Mouse (Mus musculus) adrenal gland, adult 2 months (tissue): ENCODE results near the gene Luc7l. TPM values are rescaled to one million over a fixed set of nuclear protein-coding genes. Genes with fewer than 3 reads are reported as not detected.

Experiments used
- DNase-seq: peaks from one replicate; pipeline ENCODE4 v3.0.0; 2021
- long read RNA-seq: library from polyadenylated mRNA; stranded (forward); transcript quantifications from one replicate; pipeline ENCODE4 v2.0.0, GENCODE M21; 2021
- polyA plus RNA-seq: library from polyadenylated mRNA; depleted of rRNA; stranded (reverse); fragments of >200 nt; gene quantifications from 2 replicates; pipeline ENCODE4 v1.2.3, GENCODE M21; 2012; rRNA removed
- total RNA-seq, 2 experiments: library from RNA; stranded (reverse); gene quantifications; 2 replicates each; pipeline ENCODE4 v1.2.3; 2021

Gene Luc7l
- total RNA-seq (10 to 100 TPM; 44.3 to 58.6 TPM), polyA plus RNA-seq (26.4 and 30.5 TPM in 2 replicates)
- long read RNA-seq, transcript Luc7l-201 (9 exons, 1,700 nt), result major isoform, 10 of 26 reads
- long read RNA-seq, partial matches to known transcripts, result 5 of 26 reads
- long read RNA-seq, other reads (novel, unspliced or antisense), result 5 of 26 reads

GRCm38 (mm10) chr17:26252539-26253251, at the start of gene Luc7l:
Gene Luc7l (plus strand): TSS chr17:26252896.
- DNase-seq, result peak; percentile 96

GRCm38 (mm10) chr17:26203321-26203811, 49.3 kb upstream of the Luc7l start:
- DNase-seq, result peak; percentile 86

DNA sequence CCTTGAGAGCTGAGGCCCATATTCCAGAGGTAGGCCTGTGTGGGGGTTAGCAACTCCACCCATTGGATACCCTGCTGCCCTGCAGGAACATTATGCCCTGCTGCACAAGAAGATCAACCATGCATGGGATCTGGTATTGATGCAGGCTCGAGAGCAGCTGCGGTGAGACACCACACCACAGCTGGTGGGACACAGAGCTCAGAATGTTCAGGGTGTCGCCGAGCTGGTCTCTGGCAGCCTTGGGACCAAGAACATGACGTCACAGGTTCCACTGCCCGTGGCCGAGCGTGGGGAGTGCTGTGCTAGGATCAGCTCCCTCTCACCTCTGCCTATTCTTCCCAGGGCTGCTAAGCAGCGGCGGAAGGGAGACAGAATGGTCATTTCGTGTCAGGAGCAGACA, 47.9 kb upstream of the Luc7l start:
- no peak for DNase-seq

DNA sequence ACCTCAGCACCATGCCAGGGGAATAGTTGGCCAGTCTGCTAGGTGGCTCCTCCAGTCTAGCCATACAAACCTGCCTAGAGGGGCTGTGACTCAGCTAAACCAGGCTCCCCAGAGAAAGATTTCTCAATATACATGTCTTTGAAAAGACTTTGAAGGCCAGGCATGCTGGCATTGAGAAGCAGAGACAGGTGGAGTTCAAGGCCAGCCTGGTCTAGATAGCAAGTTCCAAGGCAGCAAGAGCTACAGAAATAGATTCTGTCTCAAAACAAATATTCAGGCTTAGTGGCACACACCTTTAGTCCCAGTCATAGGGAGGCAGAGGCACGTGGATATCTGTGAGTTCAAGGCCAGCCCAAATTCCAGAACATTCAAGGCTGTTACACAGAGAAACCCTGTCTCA, 46.3 kb upstream of the Luc7l start:
- peak; percentile 74 for DNase-seq

GRCm38 (mm10) chr17:26207686-26208085, 45.0 kb upstream of the Luc7l start, which contains the start of gene Arhgdig:
Gene Arhgdig (minus strand): TSS chr17:26207786.
- DNase-seq, result no peak

DNA sequence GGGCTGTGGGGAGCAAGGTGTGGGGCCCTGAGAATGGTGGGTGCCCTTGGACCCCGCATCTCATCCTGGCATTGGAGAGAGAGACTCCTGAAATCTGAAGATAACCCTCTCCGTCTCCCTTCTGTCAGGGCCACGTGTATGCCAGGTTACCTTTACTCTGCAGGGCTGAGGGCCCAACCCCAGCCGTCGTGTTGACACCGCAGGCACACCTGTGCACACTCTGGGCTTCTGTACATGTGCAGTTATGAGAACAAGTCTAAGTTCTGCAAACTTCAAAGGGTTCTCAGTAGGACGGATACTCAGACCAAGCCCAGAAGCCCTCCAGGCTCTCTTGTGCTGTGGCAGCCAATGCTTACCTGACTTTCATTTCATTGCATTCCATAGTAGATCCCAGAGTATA, 40.5 kb upstream of the Luc7l start:
- no peak for DNase-seq

DNA sequence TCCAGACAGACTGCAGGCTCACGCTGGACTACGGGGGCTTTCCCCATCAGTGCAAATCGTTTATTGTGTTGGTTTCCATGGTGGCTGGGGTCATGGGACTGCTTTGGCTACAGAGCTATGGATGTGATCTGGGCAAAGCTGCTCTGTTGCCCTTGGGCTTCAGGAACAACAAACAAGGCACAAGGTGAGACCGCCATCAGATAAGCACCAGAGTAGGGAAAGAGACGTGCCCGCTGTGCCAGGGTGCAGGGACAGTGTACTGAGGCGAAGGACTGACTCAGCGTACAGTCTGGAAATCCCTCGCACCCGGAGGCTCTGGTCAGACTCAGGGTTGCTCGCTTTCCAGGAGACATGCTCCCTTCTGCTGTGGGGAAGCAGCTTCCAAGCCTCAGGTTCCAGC, 40.0 kb upstream of the Luc7l start:
- DNase-seq, result no peak

GRCm38 (mm10) chr17:26221508-26221907, 31.2 kb upstream of the Luc7l start:
- DNase-seq, result no peak

GRCm38 (mm10) chr17:26225150-26225549, 27.5 kb upstream of the Luc7l start:
- DNase-seq, result peak; percentile 24

DNA sequence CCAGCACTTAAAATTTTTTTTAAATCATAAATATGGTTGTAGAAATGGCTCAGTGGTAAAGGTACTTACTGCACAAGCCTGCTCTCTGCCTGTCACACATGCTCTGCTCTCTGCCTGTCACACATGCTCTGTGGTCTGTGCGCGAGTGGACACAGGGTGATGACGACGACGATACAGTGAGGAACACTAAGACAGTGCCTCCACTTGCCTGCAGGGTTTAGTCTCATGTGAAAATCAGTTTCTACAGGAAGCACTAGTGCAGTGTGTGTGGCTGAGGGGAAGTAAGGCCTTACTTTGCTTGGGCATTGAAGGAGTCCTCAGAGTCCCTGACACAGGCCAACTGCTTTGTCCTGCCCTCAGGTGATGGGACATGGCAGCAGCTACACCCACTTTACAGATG, 22.9 kb upstream of the Luc7l start:
- no peak for DNase-seq

- no peak for DNase-seq
These were observed 21.5 kb upstream of the Luc7l start for GRCm38 (mm10) chr17:26231156-26231555.

DNA sequence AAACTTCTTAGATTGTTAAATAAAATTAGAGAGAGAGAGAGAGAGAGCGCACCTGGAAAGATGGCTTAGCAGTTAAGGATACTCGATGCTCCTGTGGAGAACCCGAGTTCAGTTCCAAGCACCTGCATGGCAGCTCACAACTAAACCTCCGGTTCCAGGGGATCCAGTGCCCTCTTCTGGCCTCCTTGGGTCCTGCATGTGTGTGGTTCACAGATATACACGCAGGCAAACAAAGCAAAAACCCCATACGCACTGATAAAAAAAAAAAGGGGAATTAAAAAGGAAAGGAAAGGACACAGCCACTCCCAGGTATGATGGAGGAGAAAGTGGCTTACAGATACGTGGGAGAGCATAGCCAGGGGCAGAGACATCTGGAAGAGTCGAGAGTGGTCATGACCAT, 19.8 kb upstream of the Luc7l start:
- DNase-seq, result no peak

DNA sequence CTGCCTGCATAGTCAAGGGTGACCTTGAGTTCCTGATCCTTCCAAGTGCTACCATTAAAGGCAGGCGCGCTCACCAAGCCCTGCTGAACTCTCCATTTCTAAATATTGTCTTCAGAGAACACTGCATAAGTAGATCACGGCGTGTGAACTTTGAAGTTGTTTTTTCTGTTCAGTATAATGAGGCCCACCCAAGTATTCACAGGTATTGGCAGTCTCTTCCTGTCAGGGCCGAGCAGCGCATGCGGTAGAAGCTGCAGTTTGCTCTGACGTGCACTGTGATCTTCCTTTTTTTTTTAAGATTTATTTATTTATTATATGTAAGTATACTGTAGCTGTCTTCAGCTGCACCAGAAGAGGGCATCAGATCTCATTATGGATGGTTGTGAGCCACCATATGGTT, 18.3 kb upstream of the Luc7l start:
- DNase-seq, result no peak

DNA sequence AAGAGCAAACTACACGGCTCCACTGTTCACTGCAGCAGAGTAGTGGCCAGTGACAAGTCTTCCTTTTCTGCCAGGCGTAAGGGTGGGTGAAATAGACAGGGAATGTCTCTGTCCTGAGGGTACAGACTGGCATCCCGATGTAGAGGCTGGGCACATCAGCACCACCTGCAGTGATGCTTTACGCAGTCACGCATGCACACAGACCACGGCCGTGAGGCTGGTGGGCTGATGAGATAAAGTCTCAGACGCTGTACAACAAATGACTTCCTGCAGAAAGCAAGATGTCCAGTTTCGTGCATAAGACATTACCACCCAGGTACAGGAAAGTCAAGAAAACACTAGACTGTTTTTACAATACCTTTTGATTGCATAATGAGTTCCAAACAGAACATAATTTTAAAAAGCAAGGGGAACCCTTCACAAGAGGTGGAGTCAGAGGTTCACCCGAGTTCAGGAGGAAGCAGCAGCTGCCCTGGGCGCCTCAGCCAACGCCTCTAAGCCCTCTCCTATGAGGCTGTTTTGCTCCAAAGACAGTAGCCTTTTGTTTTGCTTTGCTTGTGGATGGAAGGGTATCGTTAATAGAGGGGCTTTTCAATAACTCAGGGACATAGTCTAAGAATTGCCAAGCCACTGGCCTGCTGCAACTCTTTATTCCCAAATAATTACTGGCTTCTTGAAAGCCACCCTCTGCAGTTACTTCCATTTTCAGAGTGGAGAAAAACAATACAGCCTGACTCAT, 17.4 kb upstream of the Luc7l start:
- no peak for DNase-seq

- no peak for DNase-seq
These were observed 15.0 kb upstream of the Luc7l start for GRCm38 (mm10) chr17:26237667-26238066.

- DNase-seq, result no peak
These were observed 13.1 kb upstream of the Luc7l start for GRCm38 (mm10) chr17:26239551-26239950.

DNA sequence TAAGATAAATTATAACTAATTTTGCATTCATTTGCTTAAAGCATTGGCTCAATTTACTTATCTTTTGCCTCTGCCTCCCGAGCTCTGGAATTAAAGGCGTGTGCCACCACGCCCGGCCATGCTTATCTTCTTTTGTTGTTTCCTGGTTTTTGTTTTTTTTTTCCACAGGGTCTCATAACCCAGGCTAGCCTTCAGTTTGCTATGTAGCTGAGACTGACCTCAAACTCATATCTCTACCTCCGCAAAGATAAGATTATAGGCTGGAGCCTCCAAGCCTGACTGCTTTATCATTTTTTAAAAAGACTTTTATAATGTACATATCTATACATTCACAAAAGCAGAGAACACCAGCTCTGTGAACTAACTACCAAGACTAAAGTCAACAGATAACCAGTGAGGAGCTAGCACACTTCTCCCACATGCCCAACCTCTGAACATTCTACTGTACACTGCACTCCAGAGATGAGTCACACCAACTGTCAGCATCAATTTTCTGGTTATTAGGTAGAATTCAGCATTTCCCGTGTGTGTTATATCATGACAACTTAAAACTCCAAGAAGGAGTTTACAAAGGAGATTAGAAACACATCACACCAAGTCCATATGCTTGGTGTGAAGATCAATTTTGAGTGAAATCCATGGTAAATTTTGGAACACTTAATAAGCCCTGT, 12.4 kb upstream of the Luc7l start:
- no peak for DNase-seq

DNA sequence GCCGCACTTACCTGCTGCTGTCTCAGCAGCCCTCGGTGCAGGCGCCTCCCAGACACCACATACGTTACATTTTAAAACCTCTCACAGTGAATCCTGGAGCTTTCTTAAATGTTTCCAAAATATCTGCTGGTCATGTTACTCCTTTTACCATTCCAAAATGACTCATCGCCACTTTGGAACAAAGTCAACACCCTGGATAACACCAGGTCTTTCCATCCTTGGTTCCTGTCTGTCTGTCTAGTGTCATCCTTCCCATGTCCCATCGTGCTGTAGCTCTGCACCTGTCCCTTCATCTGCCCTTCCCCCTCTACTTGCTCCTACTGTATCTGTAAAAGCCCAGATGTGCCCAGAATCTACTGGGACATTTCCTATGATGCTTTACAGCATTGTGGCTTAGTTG, 11.7 kb upstream of the Luc7l start:
- peak; percentile 48 for DNase-seq

- peak; percentile 88 for DNase-seq
These were observed 9.1 kb upstream of the Luc7l start for GRCm38 (mm10) chr17:26243471-26244100.

GRCm38 (mm10) chr17:26244101-26244841, 8.4 kb upstream of the Luc7l start, which contains the start of gene Fam234a:
Gene Fam234a (minus strand): TSS chr17:26244242.
- DNase-seq, result peak; percentile 97

DNA sequence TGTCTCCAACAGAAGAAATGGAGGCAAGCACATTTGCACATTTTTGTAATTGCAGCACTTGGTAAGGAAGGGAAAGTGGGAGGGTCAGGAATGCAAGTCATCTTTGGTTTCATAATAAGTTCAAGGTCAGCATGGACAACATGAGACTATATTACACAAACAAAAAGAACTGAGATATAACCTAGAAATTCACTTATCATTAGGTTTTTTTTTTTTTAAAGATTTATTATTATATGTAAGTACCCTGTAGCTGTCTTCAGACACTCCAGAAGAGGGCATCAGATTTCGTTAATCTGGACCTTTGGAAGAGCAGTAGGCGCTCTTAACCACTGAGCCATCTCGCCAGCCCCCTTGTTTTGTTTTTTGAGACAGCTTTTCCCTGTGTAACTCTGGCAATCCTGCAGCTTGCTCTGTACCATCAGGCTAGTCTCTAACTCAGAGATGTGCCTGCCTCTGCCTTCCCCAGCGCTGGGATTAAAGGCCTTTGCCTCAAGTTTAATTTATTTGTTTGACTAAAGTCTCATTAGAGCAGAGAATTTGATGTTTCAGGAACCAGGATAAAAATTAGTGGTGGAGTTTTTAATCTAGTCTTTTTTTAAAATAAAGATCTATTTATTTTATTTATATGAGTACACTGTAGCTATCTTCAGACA, 684 bp upstream of the Luc7l start:
- DNase-seq, result no peak
